Mouse (Mus musculus): Measurements from ENCODE around the gene Slc29a1.

DNA sequence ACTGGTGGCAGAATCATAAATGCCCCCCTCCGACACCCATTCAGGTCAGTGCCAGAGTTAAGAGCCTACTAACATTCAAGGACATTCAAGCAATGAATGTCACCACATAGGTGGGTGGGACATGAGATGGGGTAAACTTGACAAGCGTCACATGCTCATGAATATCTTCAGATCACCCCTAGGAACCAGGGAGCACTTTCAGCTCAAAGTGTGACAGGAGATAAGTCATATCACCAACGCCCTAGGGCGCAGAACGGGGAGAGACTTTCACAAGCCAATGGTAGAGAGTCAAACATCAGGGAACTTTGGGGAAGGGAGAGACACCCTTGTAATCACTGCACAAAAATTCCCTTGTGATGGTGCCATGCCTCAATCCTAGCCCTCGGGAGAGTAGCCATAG lies 17.2 kb downstream of the Slc29a1 start:
- TF ChIP-seq KAT2A (IDR thresholded peaks at IDR 0.05; ENCODE audit: insufficient replicate concordance, low read length), result no peak
- no peak for TF ChIP-seq ELF1 (IDR thresholded peaks at IDR 0.05; ENCODE audit: low read depth, low read length)
- no peak for TF ChIP-seq MAX (IDR thresholded peaks at IDR 0.05; ENCODE audit: low read length)

Measured in CH12.LX (cell line).